Comparison of ENCODE assay signal across 16 mouse cellular contexts in genomic region chr11:84127977-84128376, GRCm38 (mm10). TPM values are rescaled to one million over a fixed set of nuclear protein-coding genes. Genes with fewer than 3 reads are reported as not detected.
DNase-seq lines count a peak whose midpoint lies in the region; TF ChIP-seq lines count a peak whose summit lies in the region.
"Had no signal": no experiment of that assay in that cellular context is flagged by ENCODE, and none has a peak within 500 bp of the region (broad histone marks: within the 10 kb centered on the region; RNA-seq: fewer than 3 reads in every experiment).

No protein-coding gene starts in this region.

- peak; percentile 20 to 25 for DNase-seq in cerebellum, postnatal 10 days
- no peak for DNase-seq in cerebellum, adult 11 months
- DNase-seq in layer of hippocampus, adult 2 months (ENCODE audit: low spot score in 2 of 2) = no peak
- no peak for DNase-seq in layer of hippocampus, adult 11-12 months (ENCODE audit: low spot score)
- DNase-seq in 416B (ENCODE audit: low read depth) = peak; percentile 33
- DNase-seq in embryonic facial prominence, embryonic 10.5 days (ENCODE audit: low spot score) = no peak
- DNase-seq in layer of hippocampus, adult 8-10 months (ENCODE audit: low spot score in 2 of 2) = no peak
- no peak for DNase-seq in T-cell, adult 2 months (ENCODE audit: low spot score)
- DNase-seq: adrenal gland, adult 8-10 months; cerebellum, postnatal 36 days; gastrocnemius, postnatal 36 days; lung, postnatal 36 days; right cerebral cortex, postnatal 4 days had no signal

- H3K4me3 ChIP-seq in layer of hippocampus, adult 2 months = no peak overlapping the region
- peak overlapping the region; percentile 86 for H3K4me3 ChIP-seq in embryonic facial prominence, embryonic 10.5 days

- H3K36me3 ChIP-seq in embryonic facial prominence, embryonic 10.5 days (replicated peaks) = peaks cover 41% of the 10 kb centered on the region

- no peak overlapping the region for H3K27ac ChIP-seq in layer of hippocampus, adult 2 months
- no peak overlapping the region for H3K27ac ChIP-seq in embryonic facial prominence, embryonic 10.5 days (replicated peaks)

- no peaks in the 10 kb centered on the region for H3K27me3 ChIP-seq in embryonic facial prominence, embryonic 10.5 days (replicated peaks; ENCODE audit: low read depth, poor library complexity, severe bottlenecking)

- peaks cover 15% of the 10 kb centered on the region for H3K4me1 ChIP-seq in embryonic facial prominence, embryonic 10.5 days

- H3K9me3 ChIP-seq in embryonic facial prominence, embryonic 10.5 days = no peaks in the 10 kb centered on the region

- peak; percentile 48 for TF ChIP-seq CTCF in layer of hippocampus, adult 2 months (conservative IDR thresholded peaks at IDR 0.05)

- 89% methylated on average over 4 of the region's 4 CpGs for WGBS in embryonic facial prominence, embryonic 10.5 days

RNA-seq across cellular contexts. Expression of gene Tada2a, which starts 1.4 kb away (rescaled TPM):
- total RNA-seq in layer of hippocampus, adult 2 months (2021) = 10 to 100 TPM; 33.0 to 33.8 TPM
- polyA plus RNA-seq in embryonic facial prominence, embryonic 10.5 days (2016; fragmentation: Nextera tagmentation; extraction: Ambion mirVana) = 41.3 TPM in 2 replicates
- 10 to 100 TPM; 33.5 to 37.2 (median 36.7) TPM for total RNA-seq in layer of hippocampus, adult 8-10 months (2022)

RNA-seq across cellular contexts. Expression of gene Acaca, which starts 1.5 kb away (rescaled TPM):
- 10 to 100 TPM; 66.7 to 69.6 TPM for total RNA-seq in layer of hippocampus, adult 2 months (2021)
- 21.7 and 26.2 TPM in 2 replicates for polyA plus RNA-seq in embryonic facial prominence, embryonic 10.5 days (2016; fragmentation: Nextera tagmentation; extraction: Ambion mirVana)
- total RNA-seq in layer of hippocampus, adult 8-10 months (2022) = 10 to 100 TPM; 80.6 to 87.2 (median 84.2) TPM

RNA-seq across cellular contexts. Expression of gene Gm11437, which starts 39.3 kb away (rescaled TPM):
- total RNA-seq in layer of hippocampus, adult 2 months (2021) = not detected
- not detected in 2 replicates for polyA plus RNA-seq in embryonic facial prominence, embryonic 10.5 days (2016; fragmentation: Nextera tagmentation; extraction: Ambion mirVana)
- not detected for total RNA-seq in layer of hippocampus, adult 8-10 months (2022)
- total RNA-seq: gastrocnemius, postnatal 36 days had no signal
- polyA plus RNA-seq: inflammation-experienced regulatory T-cells, adult 6 months; neural tube, embryonic 11.5 days; testis, adult 2 months had no signal

RNA-seq across cellular contexts. Expression of gene Dusp14, which starts 58.9 kb away (rescaled TPM):
- 10 to 100 TPM; 30.9 to 36.3 TPM for total RNA-seq in layer of hippocampus, adult 2 months (2021)
- 7.3 and 9.4 TPM in 2 replicates for polyA plus RNA-seq in embryonic facial prominence, embryonic 10.5 days (2016; fragmentation: Nextera tagmentation; extraction: Ambion mirVana)
- 10 to 100 TPM; 27.2 to 33.1 (median 30.7) TPM for total RNA-seq in layer of hippocampus, adult 8-10 months (2022)

Comparison
In these comparisons a context has a peak if more than half of its experiments do, and no peak if none do; other contexts are left out.
1. DNase-seq: peak in cerebellum, postnatal 10 days (2 of 2) and 416B (single experiment); none in cerebellum, adult 11 months (single experiment), layer of hippocampus, adult 2 months (0 of 2), layer of hippocampus, adult 11-12 months (single experiment), embryonic facial prominence, embryonic 10.5 days (single experiment), layer of hippocampus, adult 8-10 months (0 of 2) and T-cell, adult 2 months (single experiment).